Mouse (Mus musculus) kidney, postnatal 25 days (tissue): ENCODE data around the gene Lama4.

Experiments used
- DNase-seq, 2 experiments: peaks; one replicate each; pipeline ENCODE4 v3.0.0; 2021; ENCODE audit warnings: mixed read lengths in 2 of 2

Gene Lama4

GRCm38 (mm10) chr10:39056050-39056449, 90.7 kb downstream of the Lama4 start:
- no peak for DNase-seq

- DNase-seq = peak; percentile 21 to 44
Measured at GRCm38 (mm10) chr10:39064732-39065131, 99.4 kb downstream of the Lama4 start.

- DNase-seq = no peak
Measured at GRCm38 (mm10) chr10:39065449-39065848, 100.1 kb downstream of the Lama4 start.

GRCm38 (mm10) chr10:39066061-39066460, 100.7 kb downstream of the Lama4 start:
- DNase-seq = no peak

GRCm38 (mm10) chr10:39066962-39067361, 101.6 kb downstream of the Lama4 start:
- DNase-seq = peak; percentile 74 to 87

- no peak for DNase-seq
Measured at GRCm38 (mm10) chr10:39072048-39072447, 106.7 kb downstream of the Lama4 start.

- DNase-seq = peak in 1 of 2 experiments; percentile 56
Measured at GRCm38 (mm10) chr10:39096981-39097380, 131.7 kb downstream of the Lama4 start.

GRCm38 (mm10) chr10:39098746-39099145, 133.4 kb downstream of the Lama4 start:
- DNase-seq = no peak

GRCm38 (mm10) chr10:39104803-39105449, 139.6 kb downstream of the Lama4 start:
- no peak for DNase-seq

- no peak for DNase-seq
Measured at GRCm38 (mm10) chr10:39106413-39106812, 141.1 kb downstream of the Lama4 start.

- DNase-seq = no peak
Measured at GRCm38 (mm10) chr10:39106935-39107334, 141.6 kb downstream of the Lama4 start.

- no peak for DNase-seq
Measured at GRCm38 (mm10) chr10:39108837-39109488, 143.6 kb downstream of the Lama4 start.

GRCm38 (mm10) chr10:39109489-39109874, 144.2 kb downstream of the Lama4 start:
- DNase-seq = no peak

- DNase-seq = no peak
Measured at GRCm38 (mm10) chr10:39121412-39121811, 156.1 kb downstream of the Lama4 start.

- peak; percentile 94 to 96 for DNase-seq
Measured at GRCm38 (mm10) chr10:39133462-39134310, 168.4 kb downstream of the Lama4 start, which contains the start of the genes Fam229b and Tube1. Gene Fam229b (minus strand): TSS chr10:39133914. Gene Tube1 (plus strand): TSS chr10:39133976.

- no peak for DNase-seq
Measured at GRCm38 (mm10) chr10:39137766-39138165, 172.5 kb downstream of the Lama4 start.

- no peak for DNase-seq
Measured at GRCm38 (mm10) chr10:39138761-39139160, 173.4 kb downstream of the Lama4 start.

GRCm38 (mm10) chr10:39140843-39141242, 175.5 kb downstream of the Lama4 start:
- DNase-seq = no peak

- no peak for DNase-seq
Measured at GRCm38 (mm10) chr10:39141401-39141800, 176.1 kb downstream of the Lama4 start.

GRCm38 (mm10) chr10:39142216-39142615, 176.9 kb downstream of the Lama4 start:
- no peak for DNase-seq

GRCm38 (mm10) chr10:39156719-39157118, 191.4 kb downstream of the Lama4 start:
- no peak for DNase-seq

GRCm38 (mm10) chr10:39157321-39157720, 192.0 kb downstream of the Lama4 start:
- DNase-seq = no peak

- DNase-seq = no peak
Measured at GRCm38 (mm10) chr10:39158306-39158705, 193.0 kb downstream of the Lama4 start.
